Mouse (Mus musculus) cerebellum, postnatal 10 days (tissue): ENCODE results near the gene Mef2a.
A peak's percentile ranks its signal among the peaks of the same experiment; 100 is the strongest.
"Not testable (repeated sequence)": the region's sequence is repeated elsewhere in the genome, so short reads cannot be mapped to it uniquely, and the experiment has no call there.

Source experiments
- DNase-seq, 2 experiments: peaks; one replicate each; pipeline ENCODE4 v3.0.0; 2021; ENCODE audit warnings: mixed read lengths in 2 of 2

Mef2a gene

GRCm38 (mm10) chr7:67369645-67370044, 3.0 kb downstream of the Mef2a start:
- no peak for DNase-seq

DNA sequence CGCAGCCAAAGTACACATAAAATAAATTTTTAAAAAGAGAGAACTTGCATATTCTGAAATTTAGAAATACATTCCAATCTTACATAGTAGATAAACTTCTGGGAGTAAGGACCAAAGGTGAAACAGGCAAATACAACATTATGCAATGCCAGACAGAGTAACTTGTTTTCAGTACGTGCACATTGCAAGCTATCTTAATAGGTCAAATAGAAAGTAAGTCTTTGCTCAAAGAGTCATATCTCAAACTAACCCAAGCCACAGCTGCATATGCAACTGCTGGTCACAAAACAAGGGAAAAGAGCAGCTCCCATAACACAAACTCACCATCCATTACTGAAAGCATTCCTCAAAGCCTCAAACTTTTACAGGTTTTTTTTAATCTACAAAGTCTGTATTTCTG, 4.3 kb downstream of the Mef2a start:
- DNase-seq: no peak

- no peak for DNase-seq
Measured at GRCm38 (mm10) chr7:67360588-67360987, 12.1 kb downstream of the Mef2a start.

DNA sequence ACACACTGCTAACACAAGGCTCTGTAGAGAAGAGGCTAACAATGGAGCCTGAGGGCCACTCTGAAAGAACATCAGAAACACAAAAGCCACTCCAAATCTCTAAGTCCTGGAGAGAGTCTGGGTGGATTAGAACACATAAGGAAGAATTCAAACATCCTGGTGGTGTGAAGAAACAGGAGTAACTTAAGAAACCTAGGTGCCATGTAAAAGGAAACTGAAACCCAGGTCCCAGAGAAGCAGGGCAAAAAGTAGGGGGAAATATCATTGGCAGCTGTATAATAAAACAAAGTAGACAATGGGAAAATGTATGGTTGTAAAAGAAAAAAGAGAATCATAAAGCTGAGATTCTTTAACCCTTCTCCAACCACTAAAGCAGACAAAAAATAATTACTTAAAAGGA, 12.8 kb downstream of the Mef2a start:
- no peak for DNase-seq

- DNase-seq: no peak
Measured at GRCm38 (mm10) chr7:67355870-67356269, 16.8 kb downstream of the Mef2a start.

GRCm38 (mm10) chr7:67353667-67354066, 19.0 kb downstream of the Mef2a start:
- DNase-seq: no peak

- no peak for DNase-seq
Measured at GRCm38 (mm10) chr7:67352989-67353388, 19.7 kb downstream of the Mef2a start.

DNA sequence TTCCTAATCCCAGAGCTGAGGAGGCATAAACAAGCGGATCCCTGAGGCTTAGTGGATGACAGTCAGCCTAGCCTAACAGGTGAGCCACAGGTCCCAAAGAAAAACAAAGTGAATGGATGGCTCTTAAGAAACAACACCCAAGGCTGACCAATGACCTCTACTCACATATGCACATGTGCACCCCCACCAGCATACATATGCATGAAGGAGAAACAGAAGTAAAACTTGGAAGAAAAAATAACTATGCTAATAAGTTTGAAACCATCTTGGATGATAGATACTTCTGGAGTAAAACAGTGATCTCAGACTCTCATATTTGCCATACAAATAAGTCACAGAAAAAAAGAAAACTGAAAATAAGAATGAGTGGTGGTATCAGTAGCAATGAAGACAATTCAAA, 28.2 kb downstream of the Mef2a start:
- DNase-seq: no peak

GRCm38 (mm10) chr7:67342067-67342625, 30.5 kb downstream of the Mef2a start:
- no peak for DNase-seq

GRCm38 (mm10) chr7:67320359-67320758, 52.3 kb downstream of the Mef2a start:
- DNase-seq: no peak

GRCm38 (mm10) chr7:67318697-67319096, 54.0 kb downstream of the Mef2a start:
- no peak for DNase-seq

- no peak for DNase-seq
Measured at GRCm38 (mm10) chr7:67313200-67313599, 59.5 kb downstream of the Mef2a start.

DNA sequence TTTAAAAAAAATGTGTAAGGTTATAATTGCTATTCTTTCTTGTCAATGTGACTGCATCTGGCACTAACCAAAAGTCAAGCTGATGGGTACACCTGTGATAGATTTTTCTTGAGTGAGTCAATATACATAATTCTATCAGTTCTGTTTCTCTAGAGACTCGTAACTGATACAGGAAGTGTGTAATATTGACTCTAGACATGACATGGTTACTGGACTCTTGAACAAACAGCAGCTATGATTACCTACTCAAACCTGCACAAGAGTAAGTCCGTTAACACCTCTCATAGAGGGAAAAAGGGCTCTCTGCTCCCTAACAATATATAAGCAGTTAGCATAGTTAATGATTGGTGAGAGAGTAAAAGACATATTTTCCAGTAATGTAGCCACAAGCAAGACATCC, 62.5 kb downstream of the Mef2a start:
- DNase-seq: no peak

- no peak for DNase-seq
Measured at GRCm38 (mm10) chr7:67308102-67308501, 64.6 kb downstream of the Mef2a start.

DNA sequence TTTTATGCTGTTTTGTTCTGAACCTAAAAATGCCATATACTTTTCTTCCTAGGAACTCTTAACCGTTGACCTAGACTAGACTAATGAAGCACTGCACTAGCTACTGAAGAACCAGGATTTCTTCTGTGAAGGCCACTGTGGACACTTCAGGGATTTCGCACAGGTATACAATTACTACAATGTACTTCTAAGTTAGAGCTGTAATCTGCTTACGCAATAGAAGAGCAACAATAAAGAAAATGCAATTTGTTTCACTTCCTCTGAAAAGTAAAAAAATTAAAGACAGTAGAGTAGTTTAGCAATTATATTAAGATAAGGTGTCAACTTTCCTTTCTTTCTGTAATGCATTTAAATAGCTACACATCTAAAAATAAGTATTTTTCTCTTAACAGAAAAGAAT, 65.6 kb downstream of the Mef2a start:
- no peak for DNase-seq

- DNase-seq: no peak
Measured at GRCm38 (mm10) chr7:67304937-67305336, 67.7 kb downstream of the Mef2a start.

GRCm38 (mm10) chr7:67296419-67296818, 76.2 kb downstream of the Mef2a start:
- DNase-seq: no peak

- no peak for DNase-seq
Measured at GRCm38 (mm10) chr7:67291356-67291755, 81.3 kb downstream of the Mef2a start.

DNA sequence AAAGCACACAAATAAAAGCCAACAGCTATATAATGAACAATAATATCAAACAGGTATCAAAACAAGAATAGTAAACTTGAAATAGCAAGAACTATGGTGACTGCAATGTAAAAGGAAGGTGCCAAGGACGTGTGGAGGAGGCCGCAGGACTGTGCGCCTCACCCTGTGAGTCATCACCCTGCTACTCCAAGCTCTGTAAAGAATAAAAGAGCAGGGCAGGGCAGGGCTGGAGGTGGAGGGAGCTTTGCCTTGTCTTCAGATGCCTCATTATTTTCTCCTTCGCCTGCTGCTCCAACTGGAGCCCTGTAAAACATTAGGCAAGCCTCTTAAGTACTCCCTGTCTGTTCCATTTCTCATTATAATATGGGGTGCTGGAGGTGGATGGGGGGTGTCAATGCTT, 85.2 kb downstream of the Mef2a start:
- DNase-seq: no peak

- no peak for DNase-seq
Measured at GRCm38 (mm10) chr7:67283581-67283980, 89.1 kb downstream of the Mef2a start.

GRCm38 (mm10) chr7:67270447-67270846, 102.2 kb downstream of the Mef2a start:
- not testable (repeated sequence) for DNase-seq

GRCm38 (mm10) chr7:67259828-67260563, 112.7 kb downstream of the Mef2a start:
- peak; percentile 79 to 83 for DNase-seq

DNA sequence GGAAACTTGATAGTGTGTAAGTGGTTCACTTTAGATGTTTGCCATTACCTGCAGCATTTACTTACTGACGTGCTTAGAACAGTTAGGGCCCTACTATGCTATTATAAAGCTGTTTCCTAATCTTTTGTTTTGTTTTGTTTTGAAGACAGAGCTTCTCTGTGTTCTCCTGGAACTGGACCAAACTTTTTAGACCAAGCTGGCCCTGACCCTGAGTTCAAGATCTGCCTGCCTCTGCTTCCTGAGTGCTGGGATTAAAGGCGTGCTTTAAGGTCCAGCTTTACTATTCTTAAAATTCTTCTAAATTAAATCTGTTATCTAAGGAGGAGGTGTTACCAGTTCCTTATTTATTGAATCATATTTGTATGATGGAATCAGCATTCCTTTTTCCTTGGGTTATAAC, 126.6 kb downstream of the Mef2a start:
- no peak for DNase-seq

DNA sequence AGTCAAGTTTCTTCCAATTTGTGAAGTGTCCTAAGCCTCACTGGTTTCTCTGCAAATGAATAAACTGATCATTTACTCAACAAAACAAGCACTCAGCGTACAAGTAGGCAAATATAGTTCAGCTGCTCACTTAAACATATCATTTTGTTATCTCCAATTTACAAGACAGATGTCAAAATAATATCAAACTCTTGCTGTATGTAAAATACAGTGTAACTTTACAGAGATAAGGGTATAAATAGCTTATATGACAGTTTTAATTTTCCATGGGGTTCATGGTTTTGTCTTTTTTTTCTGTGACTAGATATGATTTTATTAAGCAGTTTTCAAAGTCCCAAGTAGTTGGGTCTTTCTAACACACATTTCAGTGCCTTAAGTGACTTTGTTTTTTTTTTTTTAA, 127.4 kb downstream of the Mef2a start:
- no peak for DNase-seq

DNA sequence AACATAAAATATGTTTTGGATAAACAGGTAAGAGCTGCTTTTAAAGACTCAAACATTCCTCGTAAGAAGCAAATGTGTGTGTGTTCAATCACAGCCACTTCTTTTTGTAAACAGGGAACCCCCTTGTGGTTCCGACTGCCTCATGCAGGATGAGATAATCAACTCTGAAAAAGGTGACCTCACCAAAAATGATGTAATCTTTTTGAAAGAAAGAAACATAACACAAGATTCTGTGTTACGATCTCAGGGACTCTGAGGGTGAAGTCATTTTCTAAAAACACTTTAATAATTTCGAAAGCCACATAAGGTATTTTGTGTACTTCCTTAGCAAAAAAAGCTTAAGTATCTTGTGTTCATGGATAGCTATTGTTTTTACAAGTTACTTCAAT, 128.8 kb downstream of the Mef2a start:
- no peak for DNase-seq
